Mouse (Mus musculus): ENCODE data around the gene Stx17.

The Stx17 gene

GRCm38 (mm10) chr4:48124773-48125469, at the start of gene Stx17:
TSS of gene Stx17 (plus strand) at chr4:48124915.
- DNase-seq (ENCODE audit: low spot score) = peak; percentile 87

- peak; percentile 35 for DNase-seq (ENCODE audit: low spot score)
Observed at GRCm38 (mm10) chr4:48076693-48077471, 47.8 kb upstream of the Stx17 start.

- no peak for DNase-seq (ENCODE audit: low spot score)
Observed at GRCm38 (mm10) chr4:48078213-48078612, 46.5 kb upstream of the Stx17 start.

GRCm38 (mm10) chr4:48079285-48080039, 45.3 kb upstream of the Stx17 start:
- DNase-seq (ENCODE audit: low spot score) = no peak

GRCm38 (mm10) chr4:48083452-48083851, 41.3 kb upstream of the Stx17 start:
- DNase-seq (ENCODE audit: low spot score) = no peak

GRCm38 (mm10) chr4:48086609-48087008, 38.1 kb upstream of the Stx17 start:
- DNase-seq (ENCODE audit: low spot score) = no peak

- no peak for DNase-seq (ENCODE audit: low spot score)
Observed at GRCm38 (mm10) chr4:48087497-48087896, 37.2 kb upstream of the Stx17 start.

GRCm38 (mm10) chr4:48093221-48093620, 31.5 kb upstream of the Stx17 start:
- no peak for DNase-seq (ENCODE audit: low spot score)

GRCm38 (mm10) chr4:48100217-48100616, 24.5 kb upstream of the Stx17 start:
- no peak for DNase-seq (ENCODE audit: low spot score)

GRCm38 (mm10) chr4:48101981-48102380, 22.7 kb upstream of the Stx17 start:
- no peak for DNase-seq (ENCODE audit: low spot score)

- DNase-seq (ENCODE audit: low spot score) = no peak
Observed at GRCm38 (mm10) chr4:48105387-48105786, 19.3 kb upstream of the Stx17 start.

- no peak for DNase-seq (ENCODE audit: low spot score)
Observed at GRCm38 (mm10) chr4:48107086-48107485, 17.6 kb upstream of the Stx17 start.

- no peak for DNase-seq (ENCODE audit: low spot score)
Observed at GRCm38 (mm10) chr4:48108591-48108990, 16.1 kb upstream of the Stx17 start.

- no peak for DNase-seq (ENCODE audit: low spot score)
Observed at GRCm38 (mm10) chr4:48110331-48110730, 14.4 kb upstream of the Stx17 start.

GRCm38 (mm10) chr4:48116191-48116590, 8.5 kb upstream of the Stx17 start:
- peak; percentile 17 for DNase-seq (ENCODE audit: low spot score)

- DNase-seq (ENCODE audit: low spot score) = no peak
Observed at GRCm38 (mm10) chr4:48124416-48124772, 321 bp upstream of the Stx17 start.

- DNase-seq (ENCODE audit: low spot score) = no peak
Observed at GRCm38 (mm10) chr4:48130314-48130713, 5.6 kb downstream of the Stx17 start.

GRCm38 (mm10) chr4:48131606-48132005, 6.9 kb downstream of the Stx17 start:
- DNase-seq (ENCODE audit: low spot score) = no peak

GRCm38 (mm10) chr4:48132721-48133120, 8.0 kb downstream of the Stx17 start:
- no peak for DNase-seq (ENCODE audit: low spot score)

- DNase-seq (ENCODE audit: low spot score) = no peak
Observed at GRCm38 (mm10) chr4:48149492-48149891, 24.8 kb downstream of the Stx17 start.

- no peak for DNase-seq (ENCODE audit: low spot score)
Observed at GRCm38 (mm10) chr4:48153229-48153628, 28.5 kb downstream of the Stx17 start.

GRCm38 (mm10) chr4:48155864-48156263, 31.1 kb downstream of the Stx17 start:
- DNase-seq (ENCODE audit: low spot score) = no peak

GRCm38 (mm10) chr4:48160386-48160785, 35.7 kb downstream of the Stx17 start:
- no peak for DNase-seq (ENCODE audit: low spot score)
